Mouse (Mus musculus) midbrain, embryonic 11.5 days (tissue): ENCODE measurements around the gene Zbtb17. TPM values are rescaled to one million over a fixed set of nuclear protein-coding genes. Genes with fewer than 3 reads are reported as not detected.

Experiments
- ATAC-seq: fragments of 200-750 bp; cut with Nextera tagmentation; 2 replicates; pipeline ENCODE4 v1.8.0; 2017; ENCODE audit warnings: moderate TSS enrichment, moderate library complexity; ENCODE audit not compliant: low FRiP score
- DNase-seq: peaks from one replicate; pipeline ENCODE4 v3.0.0; 2015; ENCODE audit warnings: low spot score; ENCODE audit errors: missing footprints
- H3K27ac ChIP-seq: fragments of 300-500 bp; sonication (generic); 2 replicates; pipeline ENCODE4 v1.5.1; 2014; ENCODE audit warnings: low read depth, low read length
- H3K27me3 ChIP-seq: fragments of 300-500 bp; sonication (generic); 2 replicates; pipeline ENCODE4 v1.6.1; 2014; ENCODE audit warnings: mild to moderate bottlenecking, low read length, moderate library complexity, mixed read lengths; ENCODE audit not compliant: control insufficient read depth, insufficient read depth
- H3K36me3 ChIP-seq: fragments of 300-500 bp; sonication (generic); 2 replicates; pipeline ENCODE4 v1.6.1; 2014; ENCODE audit warnings: mild to moderate bottlenecking, low read length, moderate library complexity, mixed read lengths; ENCODE audit not compliant: control insufficient read depth, insufficient read depth
- H3K4me1 ChIP-seq: fragments of 300-500 bp; sonication (generic); 2 replicates; pipeline ENCODE4 v1.6.1; 2014; ENCODE audit warnings: low read length; ENCODE audit not compliant: control insufficient read depth, insufficient read depth
- H3K4me2 ChIP-seq: fragments of 300-500 bp; sonication (generic); 2 replicates; pipeline ENCODE4 v1.6.1; 2014; ENCODE audit warnings: mild to moderate bottlenecking, moderate library complexity
- H3K4me3 ChIP-seq: fragments of 300-500 bp; sonication (generic); 2 replicates; pipeline ENCODE4 v1.5.1; 2014; ENCODE audit warnings: low read depth, low read length
- H3K9ac ChIP-seq: fragments of 300-500 bp; sonication (generic); 2 replicates; pipeline ENCODE4 v1.6.1; 2014; ENCODE audit warnings: low read length
- H3K9me3 ChIP-seq: fragments of 300-500 bp; sonication (generic); 2 replicates; pipeline ENCODE4 v1.6.1; 2016; ENCODE audit warnings: low read length; ENCODE audit not compliant: control insufficient read depth
- WGBS: fragments of 180-500 bp; shearing (Covaris S2); extraction: QIAGEN DNeasy Blood & Tissue Kit; methylation state at CpG from one replicate; pipeline ENCODE4 v1.1.7; 2014; 5-methylcytosine and 5-hydroxymethylcytosine counted together
- polyA plus RNA-seq: library from polyadenylated mRNA; unstranded; fragments of >200 nt; fragmentation: Nextera tagmentation; extraction: Ambion mirVana; gene quantifications from 2 replicates; pipeline ENCODE4 v1.2.1, GENCODE M21; 2014

Gene Zbtb17
- polyA plus RNA-seq, 1 experiment from 2014 or later, result 40.6 TPM

- peaks cover 10% of the 10 kb centered on the region for H3K4me1 ChIP-seq
- DNase-seq (peak; percentile 44), ATAC-seq (no peak)
- no peak overlapping the region for H3K4me2 ChIP-seq
- H3K9ac ChIP-seq, result no peak overlapping the region
- H3K36me3 ChIP-seq, result no peaks in the 10 kb centered on the region
- WGBS, result 83% methylated on average over 14 of the region's 14 CpGs
- no peak overlapping the region for H3K4me3 ChIP-seq
- no peaks in the 10 kb centered on the region for H3K9me3 ChIP-seq
- no peaks in the 10 kb centered on the region for H3K27me3 ChIP-seq
- no peak overlapping the region for H3K27ac ChIP-seq
These were observed 10.3 kb downstream of the Zbtb17 start for GRCm38 (mm10) chr4:141454581-141455350.

- no peak overlapping the region for H3K4me2 ChIP-seq
- H3K36me3 ChIP-seq, result no peaks in the 10 kb centered on the region
- H3K9me3 ChIP-seq, result no peaks in the 10 kb centered on the region
- 89% methylated on average over 4 of the region's 4 CpGs for WGBS
- no peak overlapping the region for H3K27ac ChIP-seq
- DNase-seq (peak; percentile 35), ATAC-seq (no peak)
- no peak overlapping the region for H3K9ac ChIP-seq
- H3K4me1 ChIP-seq, result peaks cover 12% of the 10 kb centered on the region
- no peaks in the 10 kb centered on the region for H3K27me3 ChIP-seq
- H3K4me3 ChIP-seq, result no peak overlapping the region
These were observed 11.1 kb downstream of the Zbtb17 start for GRCm38 (mm10) chr4:141455526-141455925.

- no peaks in the 10 kb centered on the region for H3K9me3 ChIP-seq
- H3K4me1 ChIP-seq, result peaks cover 16% of the 10 kb centered on the region
- H3K27me3 ChIP-seq, result no peaks in the 10 kb centered on the region
- H3K4me3 ChIP-seq, result no peak overlapping the region
- WGBS, result 94% methylated on average over 14 of the region's 14 CpGs
- no peak for ATAC-seq
- no peak overlapping the region for H3K27ac ChIP-seq
- H3K4me2 ChIP-seq, result no peak overlapping the region
- H3K9ac ChIP-seq, result no peak overlapping the region
- no peaks in the 10 kb centered on the region; the same call in 1 of the 2 replicates for H3K36me3 ChIP-seq
- DNase-seq, result peak; percentile 81
These were observed 11.9 kb downstream of the Zbtb17 start for GRCm38 (mm10) chr4:141456193-141456938.

GRCm38 (mm10) chr4:141458236-141458635 lies 13.8 kb downstream of the Zbtb17 start:
- Histone ChIP-seq H3K4me3 (no peak overlapping the region), H3K27ac (no peak overlapping the region; the same call in 1 of the 2 replicates), H3K9me3 (no peaks in the 10 kb centered on the region), H3K9ac (0 out of 2 replicates have a peak overlapping the region, but pooled peaks have one; percentile 5), H3K4me1 (peaks cover 16% of the 10 kb centered on the region), H3K27me3 (no peaks in the 10 kb centered on the region), H3K36me3 (peaks cover 12% of the 10 kb centered on the region), H3K4me2 (no peak overlapping the region)
- ATAC-seq, result peak; percentile 43; the same call in 1 of the 2 replicates
- 18% methylated on average over 7 of the region's 7 CpGs for WGBS
- no peak for DNase-seq

- no peak for ATAC-seq
- peaks cover 16% of the 10 kb centered on the region for H3K4me1 ChIP-seq
- H3K27ac ChIP-seq, result no peak overlapping the region
- H3K9me3 ChIP-seq, result no peaks in the 10 kb centered on the region
- 74% methylated on average over 3 of the region's 3 CpGs for WGBS
- H3K36me3 ChIP-seq, result peaks cover 15% of the 10 kb centered on the region
- no peaks in the 10 kb centered on the region for H3K27me3 ChIP-seq
- no peak overlapping the region for H3K4me2 ChIP-seq
- H3K4me3 ChIP-seq, result no peak overlapping the region
- H3K9ac ChIP-seq, result no peak overlapping the region
- no peak for DNase-seq
These were observed 14.4 kb downstream of the Zbtb17 start for GRCm38 (mm10) chr4:141458888-141459287.

GRCm38 (mm10) chr4:141459766-141460165 lies 15.3 kb downstream of the Zbtb17 start:
- DNase-seq (no peak), ATAC-seq (no peak)
- 90% methylated on average over 9 of the region's 9 CpGs for WGBS
- Histone ChIP-seq H3K36me3 (peaks cover 22% of the 10 kb centered on the region), H3K4me3 (no peak overlapping the region), H3K9me3 (no peaks in the 10 kb centered on the region), H3K9ac (no peak overlapping the region), H3K27me3 (no peaks in the 10 kb centered on the region), H3K27ac (no peak overlapping the region), H3K4me2 (no peak overlapping the region), H3K4me1 (peaks cover 16% of the 10 kb centered on the region)

GRCm38 (mm10) chr4:141460481-141460880 lies 16.0 kb downstream of the Zbtb17 start:
- Histone ChIP-seq H3K27ac (no peak overlapping the region), H3K27me3 (no peaks in the 10 kb centered on the region), H3K4me1 (peaks cover 16% of the 10 kb centered on the region), H3K9me3 (no peaks in the 10 kb centered on the region), H3K36me3 (peaks cover 23% of the 10 kb centered on the region), H3K4me2 (no peak overlapping the region), H3K9ac (0 out of 2 replicates have a peak overlapping the region, but pooled peaks have one; percentile 9), H3K4me3 (no peak overlapping the region)
- WGBS, result 97% methylated on average over 4 of the region's 4 CpGs
- ATAC-seq (no peak), DNase-seq (no peak)

GRCm38 (mm10) chr4:141461088-141461487 lies 16.6 kb downstream of the Zbtb17 start:
- peaks cover 28% of the 10 kb centered on the region for H3K36me3 ChIP-seq
- no peak overlapping the region for H3K4me3 ChIP-seq
- peaks cover 16% of the 10 kb centered on the region for H3K4me1 ChIP-seq
- DNase-seq, result no peak
- no peak overlapping the region for H3K4me2 ChIP-seq
- peak overlapping the region; percentile 54; the same call in 1 of the 2 replicates for H3K27ac ChIP-seq
- H3K27me3 ChIP-seq, result no peaks in the 10 kb centered on the region
- peak; percentile 35; the same call in 1 of the 2 replicates for ATAC-seq
- no peaks in the 10 kb centered on the region for H3K9me3 ChIP-seq
- H3K9ac ChIP-seq, result peak overlapping the region; percentile 16; the same call in 1 of the 2 replicates
- WGBS, result 47% methylated on average over 12 of the region's 12 CpGs

GRCm38 (mm10) chr4:141461576-141461975 lies 17.1 kb downstream of the Zbtb17 start:
- no peak for ATAC-seq
- WGBS, result 88% methylated on average over 12 of the region's 12 CpGs
- Histone ChIP-seq H3K4me3 (no peak overlapping the region), H3K4me2 (no peak overlapping the region), H3K36me3 (peaks cover 33% of the 10 kb centered on the region), H3K4me1 (peaks cover 16% of the 10 kb centered on the region), H3K9me3 (no peaks in the 10 kb centered on the region), H3K27me3 (no peaks in the 10 kb centered on the region), H3K9ac (no peak overlapping the region), H3K27ac (no peak overlapping the region)
- DNase-seq, result no peak
